Mouse (Mus musculus) gastrocnemius, adult 8-10 months (tissue): Measurements from ENCODE around the gene Ankzf1. TPM values are rescaled to one million over a fixed set of nuclear protein-coding genes. Genes with fewer than 3 reads are reported as not detected.
"Not testable (repeated sequence)": the region's sequence is repeated elsewhere in the genome, so short reads cannot be mapped to it uniquely, and the experiment has no call there.

Source experiments
- DNase-seq, 2 experiments: peaks; one replicate each; pipeline ENCODE4 v3.0.0; 2022; ENCODE audit warnings: low spot score in 2 of 2
- total RNA-seq, 4 experiments: library from RNA; stranded (reverse); gene quantifications; 2 replicates each; pipeline ENCODE4 v1.2.4; 2022

The Ankzf1 gene
- total RNA-seq, 4 experiments from 2014 or later: 3.4 to 5.9 (median 4.2) TPM

GRCm38 (mm10) chr1:75223532-75223931 is 31.6 kb downstream of the Ankzf1 start:
- DNase-seq: no peak

GRCm38 (mm10) chr1:75225473-75225872 is 33.5 kb downstream of the Ankzf1 start:
- no peak for DNase-seq

GRCm38 (mm10) chr1:75226138-75226537 is 34.2 kb downstream of the Ankzf1 start:
- no peak for DNase-seq

DNA sequence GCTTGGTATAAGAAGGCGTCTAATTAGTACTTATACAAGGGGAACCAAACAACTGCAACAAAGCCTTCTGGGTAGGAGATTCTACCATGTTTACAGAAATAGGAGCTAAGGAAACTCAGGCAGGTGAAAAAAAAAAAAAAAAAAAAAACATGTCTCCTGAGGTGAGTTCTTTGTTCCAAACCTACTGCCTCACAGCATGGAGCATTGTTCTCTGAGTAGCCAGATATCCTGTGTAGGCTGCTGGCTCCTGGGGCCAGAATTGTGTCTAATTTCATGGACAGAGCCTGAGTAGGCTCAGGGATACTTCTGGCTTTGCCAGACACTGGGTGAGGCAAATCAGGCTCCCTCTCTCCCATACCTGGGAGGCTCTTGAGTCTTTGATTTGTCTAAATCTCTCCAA is 35.7 kb downstream of the Ankzf1 start:
- no peak for DNase-seq

DNA sequence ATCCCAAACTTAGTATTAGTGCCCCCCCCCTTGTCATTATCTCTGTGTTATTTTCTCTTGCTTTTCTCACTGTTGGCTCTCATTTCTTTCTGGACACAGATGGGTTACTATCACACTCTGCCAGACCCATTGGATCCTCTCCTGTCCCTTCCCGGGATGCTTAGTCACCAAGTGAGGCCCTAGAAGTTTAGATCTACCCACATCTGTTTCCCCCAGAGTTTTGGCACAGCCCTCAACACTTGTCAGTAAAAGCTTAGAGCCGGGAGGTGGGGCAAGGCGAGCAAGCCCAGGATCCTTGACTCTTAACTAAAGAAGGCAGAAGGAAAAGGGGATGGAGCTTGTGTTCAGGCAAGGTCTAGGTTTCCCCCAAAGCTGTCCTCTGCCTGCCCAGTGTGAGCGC is 37.2 kb downstream of the Ankzf1 start:
- DNase-seq: no peak

DNA sequence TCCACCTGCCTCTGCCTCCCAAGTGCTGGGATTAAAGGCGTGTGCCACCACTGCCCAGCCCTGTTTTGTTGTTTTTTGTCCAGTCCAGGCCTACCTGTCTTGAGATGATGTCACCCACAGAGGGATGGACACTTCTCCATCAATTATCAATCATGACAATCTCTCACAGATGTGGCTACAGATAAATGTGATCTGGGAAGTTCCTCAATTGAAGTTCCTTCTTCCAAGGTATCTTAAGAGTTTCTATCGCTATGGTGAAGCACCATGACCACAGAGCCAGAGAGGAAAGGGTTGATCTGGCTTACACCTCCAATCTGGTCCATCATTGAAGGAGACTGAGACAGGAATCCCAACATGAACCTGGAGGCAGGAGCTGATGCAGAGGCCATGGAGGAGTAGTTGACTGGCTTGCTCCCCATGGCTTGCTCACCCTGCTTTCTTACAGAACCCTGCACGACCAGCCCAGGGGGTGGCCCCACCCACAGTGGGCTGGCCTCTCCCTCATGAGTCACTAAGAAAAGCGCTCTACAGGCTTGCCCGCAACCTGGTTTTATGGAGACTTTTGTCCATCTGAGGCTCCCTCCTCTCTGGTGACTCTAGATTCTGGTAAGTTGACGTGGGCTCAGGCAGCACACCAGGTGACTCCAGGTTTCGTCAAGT is 38.5 kb downstream of the Ankzf1 start:
- DNase-seq: no peak

GRCm38 (mm10) chr1:75231224-75231623 is 39.3 kb downstream of the Ankzf1 start:
- no peak for DNase-seq

GRCm38 (mm10) chr1:75231664-75232152 is 39.8 kb downstream of the Ankzf1 start, which contains the start of gene A630095N17Rik:
Gene A630095N17Rik, minus strand, starts transcription at chr1:75232102.
- DNase-seq: no peak

- DNase-seq: not testable (repeated sequence)
Observed at GRCm38 (mm10) chr1:75232489-75232888, 40.5 kb downstream of the Ankzf1 start.

DNA sequence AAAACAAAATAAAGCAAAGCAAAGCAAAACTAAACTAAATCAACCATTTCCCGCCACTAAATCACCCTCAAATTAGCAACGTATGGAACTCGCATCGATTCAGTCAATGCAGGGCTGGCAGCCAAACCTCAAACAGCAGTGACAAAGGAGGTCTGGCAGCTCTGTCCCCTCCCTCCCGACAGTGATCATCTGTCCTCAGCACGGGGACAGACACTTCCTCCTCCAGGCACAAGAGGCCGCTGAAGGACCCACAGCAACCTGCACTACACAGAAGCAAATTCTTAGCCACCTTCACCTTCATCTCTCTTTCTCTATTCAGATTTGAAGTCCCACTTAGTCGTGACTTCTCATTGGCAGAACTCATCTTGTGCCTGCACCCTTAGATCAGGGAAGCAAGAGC is 42.7 kb downstream of the Ankzf1 start:
- DNase-seq: no peak

DNA sequence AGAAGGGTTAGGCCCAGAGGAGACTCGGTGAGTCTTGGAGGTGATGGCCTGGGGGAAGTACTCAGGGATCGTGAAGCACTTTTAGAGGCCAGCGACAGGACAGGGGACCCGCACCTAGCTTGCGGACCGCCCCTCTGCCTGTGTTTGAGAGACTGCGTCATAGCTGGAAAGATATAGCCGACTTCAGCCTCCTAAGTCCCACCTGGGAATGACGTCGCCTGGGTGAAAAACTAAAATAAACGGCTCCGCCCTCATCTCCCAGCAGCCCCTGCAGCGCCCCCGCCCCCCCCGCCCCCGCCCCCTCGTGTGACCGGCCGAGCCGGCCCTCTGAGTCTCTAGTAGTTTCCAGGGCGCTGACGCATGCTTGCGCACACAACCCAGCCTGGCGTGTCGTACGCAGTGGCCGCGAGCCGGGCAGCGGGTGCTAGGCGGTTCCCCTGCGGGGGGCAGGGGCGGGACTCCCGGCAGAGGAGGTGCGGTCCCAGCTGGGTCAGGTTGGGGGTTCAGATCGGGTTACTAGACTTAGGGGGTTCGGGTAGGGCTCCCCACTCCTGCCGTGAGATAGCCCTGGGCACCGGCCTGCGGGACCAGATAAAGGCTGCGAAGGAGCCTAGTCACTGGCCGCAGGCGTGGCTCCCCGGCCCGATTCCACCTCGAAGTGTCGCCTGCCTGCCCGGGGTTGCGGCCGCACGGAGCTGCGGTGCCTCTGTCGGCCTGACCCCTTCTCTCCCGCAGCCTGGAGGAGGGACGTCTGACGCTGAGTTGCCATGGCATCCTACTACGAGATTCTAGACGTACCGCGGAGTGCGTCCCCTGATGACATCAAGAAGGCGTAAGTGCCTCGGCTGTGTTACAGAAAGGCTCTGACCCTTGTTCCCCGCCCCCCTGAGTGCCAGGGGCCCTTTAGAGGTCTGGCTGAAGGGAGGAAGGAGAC is 44.4 kb downstream of the Ankzf1 start, which contains the start of gene Dnajb2:
Dnajb2 (plus strand) TSS at position 290 of the 934 bp plus-strand sequence.
- peak; percentile 81 to 88 for DNase-seq

GRCm38 (mm10) chr1:75239591-75239990 is 47.6 kb downstream of the Ankzf1 start:
- DNase-seq: no peak

DNA sequence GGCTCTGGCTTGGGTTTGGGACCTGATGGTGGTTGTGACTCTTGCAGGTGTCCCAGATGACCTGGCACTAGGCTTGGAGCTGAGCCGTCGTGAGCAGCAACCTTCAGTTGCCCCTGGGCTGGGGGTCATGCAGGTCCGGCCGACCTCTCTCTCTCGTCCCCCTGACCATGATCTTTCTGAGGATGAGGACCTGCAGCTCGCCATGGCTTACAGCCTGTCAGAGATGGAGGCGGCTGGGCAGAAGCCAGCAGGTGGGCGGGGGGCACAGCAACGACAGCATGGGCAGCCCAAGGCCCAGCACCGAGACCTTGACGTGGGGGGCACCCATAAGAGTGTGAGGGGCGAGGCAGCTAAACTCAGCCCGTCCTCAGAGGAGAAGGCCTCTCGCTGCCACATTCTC is 51.5 kb downstream of the Ankzf1 start:
- no peak for DNase-seq

- no peak for DNase-seq
Observed at GRCm38 (mm10) chr1:75244175-75244826, 52.4 kb downstream of the Ankzf1 start.

GRCm38 (mm10) chr1:75244836-75245235 is 52.9 kb downstream of the Ankzf1 start:
- no peak for DNase-seq

GRCm38 (mm10) chr1:75247071-75247930 is 55.4 kb downstream of the Ankzf1 start:
- no peak for DNase-seq

DNA sequence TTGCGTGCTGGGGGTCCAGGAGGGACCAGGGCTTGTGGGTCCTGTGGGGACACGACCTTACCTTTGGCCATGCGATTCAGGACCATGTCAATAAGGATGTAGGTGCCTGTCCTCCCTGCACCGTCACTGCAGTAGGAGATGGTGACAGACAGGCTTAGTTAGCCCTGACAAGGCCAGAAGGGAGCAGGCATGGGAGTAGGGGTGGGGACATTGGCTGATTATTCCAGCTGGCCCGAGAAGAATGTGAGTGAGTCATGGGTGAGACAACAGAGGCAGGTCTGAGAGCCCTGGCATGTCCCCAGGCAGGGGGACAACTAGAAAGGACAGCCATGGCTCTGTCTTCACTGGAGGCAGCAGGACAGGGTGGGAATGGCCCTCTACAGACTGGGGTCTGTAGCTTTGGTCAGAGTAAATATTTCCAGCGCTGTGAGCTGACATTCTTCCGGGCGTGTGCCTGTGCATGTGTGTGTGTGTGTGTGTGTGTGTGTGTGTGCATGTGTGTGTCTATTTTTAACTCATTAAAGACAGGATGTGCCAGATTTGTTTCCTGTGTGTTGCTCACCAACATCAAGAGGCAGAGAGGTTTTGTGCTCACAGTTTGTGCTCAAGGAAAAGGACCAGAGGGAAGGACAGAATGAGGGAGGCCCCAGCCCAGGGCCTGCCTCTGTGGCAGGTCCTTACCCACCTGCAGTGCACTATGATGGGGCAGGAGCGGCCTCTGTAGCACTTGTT is 56.3 kb downstream of the Ankzf1 start:
- no peak for DNase-seq
